Mouse (Mus musculus) liver, adult 2 months (tissue): ENCODE measurements around the gene Map3k20.

Experiments used
- CTCF ChIP-seq: fragments of 200-500 bp; IDR thresholded peaks from 2 replicates; pipeline ENCODE4 v1.5.1; 2011; ENCODE audit warnings: low read depth, low read length, control low read depth
- POLR2A ChIP-seq: fragments of 200-500 bp; IDR thresholded peaks from 2 replicates; pipeline ENCODE4 v1.6.1; 2011; ENCODE audit warnings: low read length, control low read depth; ENCODE audit not compliant: insufficient read depth; ENCODE audit errors: extremely low read depth

- TF ChIP-seq POLR2A (no peak), CTCF (no peak)
Measured at GRCm38 (mm10) chr2:72330955-72331481, 45.6 kb downstream of the Map3k20 start.
